Mouse (Mus musculus): ENCODE results near the gene Ints3. TPM values are rescaled to one million over a fixed set of nuclear protein-coding genes. Genes with fewer than 3 reads are reported as not detected.

Gene Ints3
- polyA plus RNA-seq, 1 experiment from 2014 or later: 9.2 TPM

DNA sequence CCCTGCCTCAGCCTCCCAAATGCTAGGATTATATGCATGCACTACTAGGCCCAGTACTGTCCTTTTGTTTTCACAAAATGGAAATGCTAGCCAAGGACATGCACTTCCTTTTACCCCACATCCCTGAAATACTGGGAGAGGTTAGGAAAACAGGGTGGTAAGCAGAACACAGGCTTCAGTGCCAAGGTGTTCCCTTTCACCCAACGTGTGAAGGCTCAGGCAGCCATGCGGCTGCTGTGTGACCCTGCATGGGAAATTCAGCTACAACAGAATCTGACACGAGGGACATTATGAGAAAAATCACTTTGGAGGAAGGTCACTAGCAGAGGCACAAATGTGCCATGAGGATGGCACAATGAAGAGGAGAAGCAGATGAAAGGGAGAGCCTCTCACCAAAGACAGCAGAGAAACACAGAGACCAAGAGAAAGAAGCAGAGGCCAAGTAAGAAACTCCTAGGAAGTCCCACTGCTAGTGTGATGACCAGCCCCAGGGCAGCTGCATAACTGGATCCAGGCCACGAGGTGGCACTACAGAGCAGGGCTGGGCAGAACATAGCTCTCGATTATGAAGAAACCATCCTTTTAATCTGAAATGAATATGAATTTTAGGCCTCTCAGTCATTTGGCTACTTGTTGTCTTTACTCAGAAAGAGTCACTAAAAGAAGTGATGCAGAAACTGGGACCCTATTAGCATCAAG lies 21.0 kb downstream of the Ints3 start:
- H3K4me3 ChIP-seq (ENCODE audit: low read depth, low read length): no peak overlapping the region
- TF ChIP-seq CTCF (IDR thresholded peaks at IDR 0.05; ENCODE audit: low read depth) (peak; percentile 95), EP300 (optimal IDR thresholded peaks at IDR 0.05) (no peak)
- 44% methylated on average over 5 of the region's 5 CpGs for WGBS
- ATAC-seq (ENCODE audit: low FRiP score, low TSS enrichment) (peak; percentile 68; the same call in 1 of the 2 replicates), DNase-seq (ENCODE audit: low spot score) (peak; percentile 74)
- H3K4me1 ChIP-seq (replicated peaks; ENCODE audit: control insufficient read depth, insufficient read depth): no peaks in the 10 kb centered on the region
- H3K27me3 ChIP-seq (ENCODE audit: control insufficient read depth, insufficient read depth, low read length): no peaks in the 10 kb centered on the region
- no peaks in the 10 kb centered on the region for H3K9me3 ChIP-seq (ENCODE audit: control insufficient read depth, low read length)
- H3K4me2 ChIP-seq (replicated peaks; ENCODE audit: low read depth): no peak overlapping the region
- H3K27ac ChIP-seq (replicated peaks): no peak overlapping the region
- no peak overlapping the region for H3K9ac ChIP-seq (ENCODE audit: low read length)
- peaks cover 27% of the 10 kb centered on the region for H3K36me3 ChIP-seq (ENCODE audit: control insufficient read depth, insufficient read depth, low read length)

DNA sequence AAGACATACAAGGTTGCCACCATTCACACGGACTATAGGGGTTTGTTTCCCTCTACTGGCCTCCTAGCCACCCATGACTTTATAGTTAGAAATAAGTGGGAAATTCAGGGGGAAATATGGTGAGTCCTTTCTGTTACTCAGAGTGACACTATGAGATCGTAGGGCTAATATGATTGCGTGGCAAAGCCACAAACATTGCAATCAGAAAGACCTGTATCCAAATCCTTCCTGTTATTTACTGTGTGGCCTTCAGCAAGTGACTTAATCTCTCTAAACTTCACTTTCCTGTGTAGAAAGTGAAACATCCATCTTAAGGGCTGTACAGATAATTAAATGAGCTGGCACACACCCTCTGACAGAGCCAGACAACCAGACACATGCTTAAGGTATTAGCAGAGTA lies 24.7 kb downstream of the Ints3 start:
- H3K27ac ChIP-seq (replicated peaks): no peak overlapping the region
- H3K27me3 ChIP-seq (ENCODE audit: control insufficient read depth, insufficient read depth, low read length): no peaks in the 10 kb centered on the region
- no peaks in the 10 kb centered on the region for H3K9me3 ChIP-seq (ENCODE audit: control insufficient read depth, low read length)
- peaks cover 29% of the 10 kb centered on the region for H3K36me3 ChIP-seq (ENCODE audit: control insufficient read depth, insufficient read depth, low read length)
- DNase-seq (ENCODE audit: low spot score): no peak
- TF ChIP-seq EP300 (optimal IDR thresholded peaks at IDR 0.05) (no peak), CTCF (IDR thresholded peaks at IDR 0.05; ENCODE audit: low read depth) (no peak)
- H3K9ac ChIP-seq (ENCODE audit: low read length): no peak overlapping the region
- H3K4me3 ChIP-seq (ENCODE audit: low read depth, low read length): no peak overlapping the region
- no peaks in the 10 kb centered on the region for H3K4me1 ChIP-seq (replicated peaks; ENCODE audit: control insufficient read depth, insufficient read depth)
- no peak overlapping the region for H3K4me2 ChIP-seq (replicated peaks; ENCODE audit: low read depth)
- no peak for ATAC-seq (ENCODE audit: low FRiP score, low TSS enrichment)
- WGBS: 90% methylated on average over 3 of the region's 3 CpGs

DNA sequence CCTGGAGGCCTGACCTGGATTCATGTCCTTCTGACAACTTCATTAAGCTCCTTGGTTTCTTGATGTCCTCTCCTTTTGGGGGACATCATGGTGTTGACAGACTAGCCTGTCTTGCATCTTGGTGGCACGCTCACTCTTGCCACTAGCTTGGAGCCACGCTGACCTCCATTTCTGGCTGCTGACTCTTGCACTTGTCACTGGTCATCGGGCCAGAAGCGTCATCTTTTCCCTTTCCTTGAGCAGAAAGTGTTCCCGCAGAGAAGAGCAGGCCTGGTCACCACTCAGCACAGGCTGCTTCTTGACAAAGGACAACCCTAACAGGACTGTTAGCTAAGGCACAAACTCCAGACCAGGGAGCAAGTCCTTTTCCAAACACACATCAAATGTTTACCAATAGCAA lies 27.0 kb downstream of the Ints3 start:
- TF ChIP-seq EP300 (optimal IDR thresholded peaks at IDR 0.05): no peak
- no peak for TF ChIP-seq CTCF (IDR thresholded peaks at IDR 0.05; ENCODE audit: low read depth)
- no peak overlapping the region for H3K27ac ChIP-seq (replicated peaks)
- no peak for DNase-seq (ENCODE audit: low spot score)
- H3K27me3 ChIP-seq (ENCODE audit: control insufficient read depth, insufficient read depth, low read length): no peaks in the 10 kb centered on the region
- H3K4me2 ChIP-seq (replicated peaks; ENCODE audit: low read depth): no peak overlapping the region
- no peaks in the 10 kb centered on the region for H3K9me3 ChIP-seq (ENCODE audit: control insufficient read depth, low read length)
- H3K4me3 ChIP-seq (ENCODE audit: low read depth, low read length): no peak overlapping the region
- H3K4me1 ChIP-seq (replicated peaks; ENCODE audit: control insufficient read depth, insufficient read depth): no peaks in the 10 kb centered on the region
- no peak overlapping the region for H3K9ac ChIP-seq (ENCODE audit: low read length)
- WGBS: 93% methylated on average over 5 of the region's 5 CpGs
- no peak for ATAC-seq (ENCODE audit: low FRiP score, low TSS enrichment)
- peaks cover 50% of the 10 kb centered on the region for H3K36me3 ChIP-seq (ENCODE audit: control insufficient read depth, insufficient read depth, low read length)

DNA sequence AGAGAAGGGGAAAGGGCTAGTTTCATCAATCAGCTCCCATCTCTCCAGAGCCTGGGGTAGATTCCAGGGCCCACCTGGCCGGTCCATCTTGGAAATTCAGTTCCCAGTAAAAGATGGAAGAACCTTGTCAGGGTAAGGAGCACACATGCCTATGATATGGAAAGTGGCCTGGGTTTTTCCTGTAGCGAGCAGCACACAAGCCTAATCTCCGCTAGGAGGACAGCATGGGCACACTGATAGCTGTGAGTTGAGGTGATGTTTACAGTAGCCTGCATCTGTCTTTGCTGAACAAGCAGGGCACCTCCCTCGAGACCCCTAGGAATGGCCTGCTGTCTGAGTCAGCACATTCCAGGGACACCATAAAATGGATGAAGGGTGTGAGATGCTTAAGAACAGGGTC lies 28.8 kb downstream of the Ints3 start:
- Histone ChIP-seq H3K9me3 (ENCODE audit: control insufficient read depth, low read length) (no peaks in the 10 kb centered on the region), H3K27ac (replicated peaks) (no peak overlapping the region), H3K4me3 (ENCODE audit: low read depth, low read length) (no peak overlapping the region), H3K4me2 (replicated peaks; ENCODE audit: low read depth) (no peak overlapping the region), H3K4me1 (replicated peaks; ENCODE audit: control insufficient read depth, insufficient read depth) (no peaks in the 10 kb centered on the region), H3K9ac (ENCODE audit: low read length) (no peak overlapping the region), H3K27me3 (ENCODE audit: control insufficient read depth, insufficient read depth, low read length) (no peaks in the 10 kb centered on the region), H3K36me3 (ENCODE audit: control insufficient read depth, insufficient read depth, low read length) (peaks cover 63% of the 10 kb centered on the region)
- ATAC-seq (ENCODE audit: low FRiP score, low TSS enrichment): no peak
- TF ChIP-seq EP300 (optimal IDR thresholded peaks at IDR 0.05) (no peak), CTCF (IDR thresholded peaks at IDR 0.05; ENCODE audit: low read depth) (no peak)
- DNase-seq (ENCODE audit: low spot score): no peak
- 82% methylated on average over 4 of the region's 4 CpGs for WGBS

DNA sequence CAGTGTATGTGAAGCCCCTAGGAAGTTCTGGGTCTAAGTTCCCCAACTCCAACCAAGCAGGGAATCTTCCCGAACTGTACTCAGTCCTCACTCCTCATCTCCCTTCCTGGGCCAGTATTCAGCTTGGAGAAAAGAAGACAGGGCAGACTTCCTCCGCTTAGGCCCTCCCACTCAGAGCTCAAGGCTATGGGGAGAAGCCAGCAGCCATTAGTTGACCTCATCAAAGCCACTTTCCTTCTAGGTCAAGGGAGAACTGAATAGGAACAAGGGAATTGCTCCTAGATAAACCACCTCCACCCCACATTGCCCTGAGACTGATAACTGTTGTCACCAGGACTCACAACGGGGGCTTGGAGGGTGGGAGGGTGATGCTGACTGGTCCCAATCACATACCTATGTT lies 29.3 kb downstream of the Ints3 start:
- no peaks in the 10 kb centered on the region for H3K27me3 ChIP-seq (ENCODE audit: control insufficient read depth, insufficient read depth, low read length)
- H3K4me2 ChIP-seq (replicated peaks; ENCODE audit: low read depth): no peak overlapping the region
- H3K4me3 ChIP-seq (ENCODE audit: low read depth, low read length): no peak overlapping the region
- H3K36me3 ChIP-seq (ENCODE audit: control insufficient read depth, insufficient read depth, low read length): peaks cover 66% of the 10 kb centered on the region
- ATAC-seq (ENCODE audit: low FRiP score, low TSS enrichment) (no peak), DNase-seq (ENCODE audit: low spot score) (no peak)
- no peak for TF ChIP-seq CTCF (IDR thresholded peaks at IDR 0.05; ENCODE audit: low read depth)
- TF ChIP-seq EP300 (optimal IDR thresholded peaks at IDR 0.05): no peak
- H3K9ac ChIP-seq (ENCODE audit: low read length): no peak overlapping the region
- H3K27ac ChIP-seq (replicated peaks): no peak overlapping the region
- H3K9me3 ChIP-seq (ENCODE audit: control insufficient read depth, low read length): no peaks in the 10 kb centered on the region
- H3K4me1 ChIP-seq (replicated peaks; ENCODE audit: control insufficient read depth, insufficient read depth): no peaks in the 10 kb centered on the region
- WGBS: 93% methylated on average over 3 of the region's 3 CpGs

DNA sequence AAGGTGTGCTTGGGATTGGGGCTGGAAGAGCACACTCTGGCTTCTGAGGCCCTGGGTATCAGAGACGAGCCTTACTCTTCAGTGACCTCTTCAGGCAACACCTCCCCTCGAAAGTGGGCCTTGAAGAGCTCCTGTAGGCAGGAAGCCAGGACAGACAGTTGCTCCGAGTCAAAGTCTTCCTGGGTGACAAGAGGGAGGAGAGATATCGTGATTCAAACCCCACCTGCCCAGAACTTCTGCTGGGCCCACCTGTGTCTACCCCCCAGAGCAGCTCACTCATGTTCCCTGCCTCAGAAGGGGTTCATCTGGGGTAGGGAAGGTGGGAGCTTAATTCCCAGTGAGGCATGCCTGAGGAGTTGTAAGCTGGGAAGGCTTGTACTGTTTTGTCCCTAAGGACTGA lies 32.4 kb downstream of the Ints3 start:
- Histone ChIP-seq H3K9me3 (ENCODE audit: control insufficient read depth, low read length) (no peaks in the 10 kb centered on the region), H3K27me3 (ENCODE audit: control insufficient read depth, insufficient read depth, low read length) (no peaks in the 10 kb centered on the region), H3K4me1 (replicated peaks; ENCODE audit: control insufficient read depth, insufficient read depth) (no peaks in the 10 kb centered on the region), H3K9ac (ENCODE audit: low read length) (no peak overlapping the region), H3K36me3 (ENCODE audit: control insufficient read depth, insufficient read depth, low read length) (peaks cover 50% of the 10 kb centered on the region), H3K4me3 (ENCODE audit: low read depth, low read length) (no peak overlapping the region), H3K4me2 (replicated peaks; ENCODE audit: low read depth) (no peak overlapping the region), H3K27ac (replicated peaks) (no peak overlapping the region)
- DNase-seq (ENCODE audit: low spot score) (no peak), ATAC-seq (ENCODE audit: low FRiP score, low TSS enrichment) (no peak)
- TF ChIP-seq CTCF (IDR thresholded peaks at IDR 0.05; ENCODE audit: low read depth): no peak
- TF ChIP-seq EP300 (optimal IDR thresholded peaks at IDR 0.05): no peak
- WGBS: 69% methylated on average over 4 of the region's 4 CpGs

All from stomach, postnatal 0 days (tissue).